In genomic region chr11:16591471-16591921, GRCm38 (mm10) we compare ENCODE assay signal across 8 mouse cellular contexts.
A peak's percentile ranks its signal among the peaks of the same experiment; 100 is the strongest.
DNase-seq lines count a peak whose midpoint lies in the region; ATAC-seq and TF ChIP-seq lines count a peak whose summit lies in the region.

No protein-coding gene starts in this region.

- no peaks in the 10 kb centered on the region for H3K9me3 ChIP-seq in ES-E14 (ENCODE audit: control insufficient read depth, insufficient read depth, low read depth, low read length)
- no peaks in the 10 kb centered on the region for H3K9me3 ChIP-seq in hindbrain, embryonic 12.5 days (replicated peaks)
- no peaks in the 10 kb centered on the region for H3K9me3 ChIP-seq in lung, embryonic 15.5 days

- under 1% methylated on average over 7 of the region's 7 CpGs for WGBS in hindbrain, embryonic 12.5 days
- WGBS in lung, embryonic 15.5 days, result under 1% methylated on average over 7 of the region's 7 CpGs

- in situ Hi-C loops in ES-E14 (cut with MboI; ENCODE audit: low sequenced_read_pairs in 2 of 2, unreplicated experiment in 2 of 2), result no loop called here

- peak overlapping the region in 1 of 2 experiments; percentile 13; a peak in 2 of 4 replicates for H3K4me3 ChIP-seq in ES-E14 (ENCODE audit: insufficient read depth in 1 of 2, low read depth in 1 of 2, low read length in 2 of 2, poor library complexity in 1 of 2, severe bottlenecking in 1 of 2)
- no peak overlapping the region for H3K4me3 ChIP-seq in hindbrain, embryonic 12.5 days
- no peak overlapping the region for H3K4me3 ChIP-seq in lung, embryonic 15.5 days

- peak overlapping the region; percentile 33 for H3K4me2 ChIP-seq in hindbrain, embryonic 12.5 days (replicated peaks)
- peak overlapping the region; percentile 29 for H3K4me2 ChIP-seq in lung, embryonic 15.5 days

- ATAC-seq in hindbrain, embryonic 12.5 days (ENCODE audit: low FRiP score), result peak; percentile 98
- peak; percentile 96 for ATAC-seq in lung, embryonic 15.5 days (ENCODE audit: borderline replicate concordance, extremely low read depth, low FRiP score, low TSS enrichment)

- peak overlapping the region; percentile 58 for H3K9ac ChIP-seq in ES-E14 (ENCODE audit: insufficient read depth, low read depth, low read length, poor library complexity, severe bottlenecking)
- H3K9ac ChIP-seq in hindbrain, embryonic 12.5 days, result no peak overlapping the region
- H3K9ac ChIP-seq in lung, embryonic 15.5 days, result no peak overlapping the region

- no peaks in the 10 kb centered on the region for H3K36me3 ChIP-seq in ES-E14 (ENCODE audit: control insufficient read depth, insufficient read depth, low read length, poor library complexity, severe bottlenecking)
- no peaks in the 10 kb centered on the region for H3K36me3 ChIP-seq in hindbrain, embryonic 12.5 days
- no peaks in the 10 kb centered on the region for H3K36me3 ChIP-seq in lung, embryonic 15.5 days

- H3K4me1 ChIP-seq in ES-E14 (ENCODE audit: control insufficient read depth in 2 of 2, insufficient read depth in 2 of 2, low read length in 2 of 2, poor library complexity in 1 of 2), result peaks cover 4 to 11% of the 10 kb centered on the region in 2 experiments; a peak in 3 of 4 replicates
- H3K4me1 ChIP-seq in hindbrain, embryonic 12.5 days, result peaks cover 24% of the 10 kb centered on the region
- peaks cover 17% of the 10 kb centered on the region for H3K4me1 ChIP-seq in lung, embryonic 15.5 days

- no peak for DNase-seq in ES-E14 (ENCODE audit: low read depth, low spot score)
- DNase-seq in cerebellum, postnatal 25 days, result peak; percentile 28 to 44
- peak; percentile 9 to 26 for DNase-seq in frontal cortex, postnatal 25 days (ENCODE audit: low spot score in 2 of 2)
- DNase-seq in layer of hippocampus, postnatal 14 days (ENCODE audit: low spot score in 2 of 2), result peak; percentile 29 to 72
- DNase-seq in retina, postnatal 1 day, result peak; percentile 96
- no peak for DNase-seq in spleen, postnatal 10 days (ENCODE audit: low spot score in 2 of 2)

- H3K27ac ChIP-seq in ES-E14 (ENCODE audit: insufficient read depth, low read depth, low read length, poor library complexity, severe bottlenecking), result peak overlapping the region; percentile 92
- H3K27ac ChIP-seq in hindbrain, embryonic 12.5 days, result peak overlapping the region; percentile 73
- H3K27ac ChIP-seq in lung, embryonic 15.5 days, result peak overlapping the region; percentile 89

- no peaks in the 10 kb centered on the region for H3K27me3 ChIP-seq in hindbrain, embryonic 12.5 days
- H3K27me3 ChIP-seq in lung, embryonic 15.5 days, result no peaks in the 10 kb centered on the region

TF ChIP-seq in ES-E14, 5 proteins besides CTCF, POLR2A, EP300 and RAD21:
- TF ChIP-seq ZNF384 (IDR thresholded peaks at IDR 0.05; ENCODE audit: low read depth, low read length) (no peak), MAFK (IDR thresholded peaks at IDR 0.05; ENCODE audit: insufficient read depth, low read depth, low read length) (peak; percentile 73; the same call in 1 of the 2 replicates), HCFC1 (IDR thresholded peaks at IDR 0.05; ENCODE audit: borderline replicate concordance, insufficient read depth, low read length) (peak; percentile 64; the same call in 1 of the 2 replicates), ZC3H11A (IDR thresholded peaks at IDR 0.05; ENCODE audit: borderline replicate concordance, low read depth, low read length) (no peak), CHD2 (IDR thresholded peaks at IDR 0.05; ENCODE audit: low read depth, low read length) (no peak)

Comparison
In these comparisons a context has a peak if more than half of its experiments do, and no peak if none do; other contexts are left out.
1. DNase-seq: peak in cerebellum, postnatal 25 days (2 of 2), frontal cortex, postnatal 25 days (2 of 2), layer of hippocampus, postnatal 14 days (2 of 2) and retina, postnatal 1 day (single experiment); none in ES-E14 (single experiment) and spleen, postnatal 10 days (0 of 2).
2. Peak in every context shown above with its lines, with median percentiles within 50 percentile points of each other: H3K27ac ChIP-seq.